Mouse (Mus musculus): ENCODE data around the gene Npas2.

DNA sequence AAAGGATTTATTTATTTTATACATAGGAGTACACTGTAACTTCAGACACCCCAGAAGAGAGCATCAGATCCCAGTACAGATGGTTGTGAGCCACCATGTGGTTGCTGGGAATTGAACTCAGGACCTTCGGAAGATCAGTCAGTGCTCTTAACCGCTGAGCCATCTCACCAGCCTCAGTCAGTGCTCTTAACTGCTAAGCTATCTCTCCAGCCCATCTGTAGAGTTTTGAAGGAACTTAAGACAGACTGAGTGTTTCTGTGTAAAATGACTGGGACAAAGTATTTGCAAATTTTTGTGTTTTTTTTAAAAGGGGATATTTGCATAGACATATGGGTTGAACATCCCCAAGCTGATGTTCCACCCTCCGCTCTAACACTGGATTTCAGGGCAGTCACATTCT, 206.6 kb downstream of the Npas2 start:
- TF ChIP-seq EP300 (IDR thresholded peaks at IDR 0.05; ENCODE audit: low read depth in 1 of 2, low read length in 2 of 2) = no peak
- no peak for TF ChIP-seq MYC (IDR thresholded peaks at IDR 0.05; ENCODE audit: low read depth, low read length)
- no peak for TF ChIP-seq CHD1 (IDR thresholded peaks at IDR 0.05; ENCODE audit: low read depth, low read length)
- TF ChIP-seq POLR2A (IDR thresholded peaks at IDR 0.05; ENCODE audit: control insufficient read depth in 1 of 2, insufficient read depth in 1 of 2, low read depth in 1 of 2, low read length in 2 of 2, poor library complexity in 1 of 2) = no peak

All from MEL (cell line).